Mouse (Mus musculus): ENCODE results near the gene Sfswap.
"Not testable (repeated sequence)": the region's sequence is repeated elsewhere in the genome, so short reads cannot be mapped to it uniquely, and the experiment has no call there.

Gene Sfswap

DNA sequence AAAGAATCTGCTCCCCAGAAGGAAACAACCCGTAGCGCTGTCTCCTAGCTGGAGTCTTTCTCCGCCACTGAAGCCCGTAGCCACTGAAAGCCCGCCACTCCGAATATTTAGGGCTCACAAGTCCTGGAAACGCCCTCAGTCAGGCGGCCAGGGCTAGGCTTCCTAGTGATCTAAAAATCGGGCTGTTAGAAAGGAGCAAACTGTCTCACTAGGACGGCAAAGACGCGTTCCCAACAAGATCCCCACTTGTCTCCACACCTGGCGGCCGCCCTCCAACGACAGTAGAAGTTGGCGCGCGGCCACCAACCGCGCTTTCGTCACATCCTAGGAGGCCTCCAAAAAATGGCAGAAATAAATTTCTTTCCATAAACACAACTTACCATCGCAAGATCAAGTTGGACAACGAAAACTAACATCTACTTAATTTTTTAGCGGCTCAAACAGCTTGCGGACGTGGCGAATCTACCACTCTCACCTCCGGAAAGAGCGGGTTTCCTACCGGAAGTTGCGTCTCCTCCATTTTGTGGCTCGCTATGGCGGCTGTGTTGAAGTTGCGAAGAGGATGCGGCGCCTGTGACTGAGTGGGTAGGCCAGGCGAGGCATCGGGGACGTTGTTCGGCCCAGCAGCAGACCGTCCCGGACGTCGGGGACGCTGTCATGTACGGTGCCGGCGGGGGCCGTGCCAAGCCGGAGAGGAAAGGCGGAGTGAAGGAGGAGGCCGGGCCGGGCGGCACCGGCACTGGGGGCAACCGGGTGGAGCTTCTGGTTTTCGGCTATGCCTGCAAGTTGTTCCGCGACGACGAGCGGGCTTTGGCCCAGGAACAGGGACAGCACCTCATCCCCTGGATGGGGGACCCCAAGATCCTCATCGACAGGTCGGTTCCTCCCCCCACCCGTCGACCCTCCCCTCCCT, at the start of gene Sfswap:
Gene Sfswap (plus strand): TSS at position 500 of the 913 bp plus-strand sequence.
- CTCF ChIA-PET: interaction anchor here (0.5 to 0.6 kb wide), 2 partner anchors 85 to 380 kb away, joined by 3 to 5 read pairs; no protein-coding TSS in a partner anchor

DNA sequence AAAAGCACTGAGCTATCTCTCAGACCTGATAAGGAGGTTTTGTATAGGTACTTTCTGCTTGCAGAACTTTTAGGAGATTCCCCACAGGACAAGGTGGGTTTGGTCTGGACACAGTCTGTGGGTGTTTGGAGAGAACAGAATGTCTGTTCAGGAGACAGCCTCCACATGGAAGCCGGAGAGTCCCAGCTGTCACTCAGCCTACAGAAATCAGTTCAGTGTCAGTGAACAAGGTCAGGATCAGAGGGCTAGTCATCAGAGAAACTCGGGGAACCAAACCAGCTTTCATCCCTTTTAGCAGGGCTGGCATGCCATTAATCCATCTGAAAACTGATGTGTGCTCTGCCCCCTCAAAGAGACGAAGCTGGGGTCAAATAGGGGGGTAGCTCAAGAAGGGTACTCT, 48.5 kb upstream of the Sfswap start:
- CTCF ChIA-PET: no interaction called here

DNA sequence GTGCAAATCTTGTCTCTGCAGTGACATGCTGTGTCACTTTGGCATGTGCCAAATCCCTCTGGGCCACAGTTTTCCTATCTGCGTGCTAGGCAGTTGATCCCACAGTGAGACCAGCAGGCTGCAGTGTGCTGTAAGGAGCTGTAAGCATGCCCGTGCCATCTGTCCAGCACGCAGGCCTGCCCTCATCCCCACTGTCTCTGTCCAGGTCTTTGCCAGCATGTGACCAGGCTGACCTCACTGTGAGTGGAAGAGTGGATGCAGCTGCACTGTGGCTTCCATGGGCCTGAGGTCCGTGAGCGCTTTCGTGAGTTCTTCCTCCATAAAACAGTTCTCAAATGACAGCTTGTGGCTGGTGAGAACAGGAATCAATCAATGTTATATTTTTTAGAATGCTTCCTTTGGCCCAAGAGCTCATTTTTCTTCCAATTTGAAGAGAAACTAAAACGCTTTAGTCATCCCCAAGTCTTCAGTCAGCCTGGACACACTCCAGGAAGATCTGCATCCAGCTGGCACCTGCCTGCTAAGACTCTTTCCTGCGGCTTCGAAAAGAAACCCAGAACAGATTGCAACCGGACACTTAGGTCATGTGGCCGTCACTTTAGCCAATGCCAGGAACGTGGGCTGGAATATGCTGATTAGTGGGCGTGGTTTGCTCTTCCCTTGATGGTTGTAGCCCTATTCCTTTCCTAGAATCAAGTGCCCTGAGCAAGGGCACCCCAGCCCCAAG, 46.1 kb upstream of the Sfswap start:
- CTCF ChIA-PET: no interaction called here

- CTCF ChIA-PET: no interaction called here
These were observed 45.5 kb upstream of the Sfswap start for GRCm38 (mm10) chr5:129455529-129455896.

- CTCF ChIA-PET: no interaction called here
These were observed 44.4 kb upstream of the Sfswap start for GRCm38 (mm10) chr5:129456579-129457140.

DNA sequence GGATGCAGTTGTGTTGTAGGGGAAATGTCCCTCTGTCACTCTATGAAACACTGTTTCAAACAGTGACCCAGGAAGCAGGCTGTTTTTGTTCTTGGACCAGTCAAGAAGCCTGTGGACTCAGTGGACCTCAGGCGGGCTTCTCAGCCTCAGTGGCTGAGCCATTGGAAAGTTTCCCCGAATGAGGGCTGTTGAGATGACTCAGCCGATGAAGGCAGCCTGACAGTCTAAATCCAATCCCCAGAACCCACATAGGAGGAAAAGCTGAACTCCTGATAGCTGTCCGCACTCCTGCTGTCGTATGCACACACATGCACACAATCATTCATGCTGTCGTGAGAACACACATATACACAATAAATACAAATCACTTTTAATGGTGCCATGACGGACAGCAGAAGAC, 42.9 kb upstream of the Sfswap start:
- CTCF ChIA-PET: no interaction called here

DNA sequence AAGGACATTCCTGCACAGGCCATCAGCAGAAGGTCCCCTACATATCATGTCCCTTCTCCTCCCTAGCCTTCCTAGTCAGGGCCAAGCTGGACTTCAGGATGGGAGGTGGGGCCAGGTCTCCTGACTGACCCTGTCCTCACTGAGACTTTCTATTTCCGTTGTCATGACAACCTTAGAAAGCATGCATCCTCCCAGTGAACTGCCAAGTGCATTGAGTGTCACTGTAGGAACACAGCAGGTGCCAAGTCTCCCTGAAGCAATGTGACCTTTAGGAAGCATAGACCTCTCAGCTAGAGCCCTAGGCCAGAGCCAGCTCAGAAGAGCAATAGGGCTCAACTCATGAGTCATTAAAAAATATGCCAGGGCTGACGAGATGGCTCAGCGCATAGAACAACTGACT, 42.5 kb upstream of the Sfswap start:
- CTCF ChIA-PET: no interaction called here

- CTCF ChIA-PET: no interaction called here
These were observed 40.1 kb upstream of the Sfswap start for GRCm38 (mm10) chr5:129460798-129461476.

DNA sequence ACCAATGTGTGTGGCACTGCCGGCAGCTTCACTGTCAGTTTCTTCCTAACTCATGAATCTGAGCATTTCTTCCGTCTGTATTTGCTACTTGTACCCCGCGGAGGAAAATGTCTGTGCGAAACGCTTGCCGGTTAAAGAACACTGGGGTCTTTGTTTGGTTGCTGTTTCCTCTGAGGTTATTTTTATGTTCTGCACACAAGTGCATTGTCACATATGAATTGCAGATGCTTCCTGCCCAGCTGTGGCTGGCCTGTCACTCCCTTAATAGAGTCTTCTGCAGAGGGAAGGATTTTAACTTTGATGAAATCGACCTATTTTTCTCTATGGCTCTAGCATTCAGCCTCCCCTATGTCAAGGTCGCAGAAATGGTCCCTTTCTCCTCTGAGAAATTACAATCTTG, 37.4 kb upstream of the Sfswap start:
- CTCF ChIA-PET: not testable (repeated sequence)

DNA sequence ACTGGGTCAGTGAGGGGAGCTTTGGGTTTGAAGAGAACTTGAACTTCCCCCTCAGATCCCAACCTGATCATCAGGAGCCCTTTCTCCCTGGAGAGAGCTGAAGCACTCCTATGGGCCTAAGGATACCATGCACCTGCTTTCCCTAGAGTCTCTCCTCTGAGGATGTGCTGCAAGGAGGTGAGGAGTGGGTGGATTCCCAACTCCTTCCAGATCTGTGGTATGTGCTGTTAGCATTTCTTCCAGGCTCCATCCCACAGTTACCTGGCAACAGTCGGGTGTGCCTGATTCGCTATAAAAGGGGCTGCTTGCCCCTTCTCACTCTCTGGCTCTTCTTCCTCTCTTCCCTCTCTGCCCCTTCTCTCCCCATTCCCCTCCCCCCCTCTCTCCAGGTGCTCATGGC, 35.2 kb upstream of the Sfswap start:
- CTCF ChIA-PET: no interaction called here

- CTCF ChIA-PET: no interaction called here
These were observed 25.4 kb upstream of the Sfswap start for GRCm38 (mm10) chr5:129475532-129476045.

- CTCF ChIA-PET: no interaction called here
These were observed 11.1 kb upstream of the Sfswap start for GRCm38 (mm10) chr5:129489879-129490278.

GRCm38 (mm10) chr5:129501671-129502070, 650 bp downstream of the Sfswap start:
- CTCF ChIA-PET: interaction anchor here (0.5 kb wide), 1 partner anchor 380 kb away, joined by 3 read pairs; no protein-coding TSS in a partner anchor

- CTCF ChIA-PET: interaction anchor here (0.7 kb wide), 1 partner anchor 333 kb away, joined by 3 read pairs; no protein-coding TSS in a partner anchor
These were observed 5.9 kb downstream of the Sfswap start for GRCm38 (mm10) chr5:129506886-129507285.

- CTCF ChIA-PET: no interaction called here
These were observed 17.2 kb downstream of the Sfswap start for GRCm38 (mm10) chr5:129518180-129518579.

DNA sequence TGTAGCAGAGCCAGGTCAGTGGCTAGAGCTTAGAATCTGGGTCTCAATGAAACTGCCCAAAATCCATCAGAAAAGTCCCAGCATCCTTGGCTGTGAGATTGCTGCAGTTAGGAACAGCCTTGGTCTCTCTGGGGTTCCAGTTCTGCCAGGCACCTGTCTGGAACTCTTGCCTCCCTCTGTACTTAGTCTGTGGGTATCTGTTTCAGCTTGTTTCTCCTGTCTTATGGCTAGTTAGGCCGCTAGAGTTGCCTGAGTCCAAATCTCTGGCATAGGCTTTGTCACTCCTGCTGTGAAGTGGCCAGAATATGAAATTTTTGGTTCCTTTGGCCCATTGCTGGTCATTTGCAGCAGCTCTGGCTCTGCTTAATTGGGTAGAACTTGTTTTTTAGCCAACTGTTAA, 17.8 kb downstream of the Sfswap start:
- CTCF ChIA-PET: no interaction called here

GRCm38 (mm10) chr5:129519591-129519990, 18.6 kb downstream of the Sfswap start:
- CTCF ChIA-PET: no interaction called here

DNA sequence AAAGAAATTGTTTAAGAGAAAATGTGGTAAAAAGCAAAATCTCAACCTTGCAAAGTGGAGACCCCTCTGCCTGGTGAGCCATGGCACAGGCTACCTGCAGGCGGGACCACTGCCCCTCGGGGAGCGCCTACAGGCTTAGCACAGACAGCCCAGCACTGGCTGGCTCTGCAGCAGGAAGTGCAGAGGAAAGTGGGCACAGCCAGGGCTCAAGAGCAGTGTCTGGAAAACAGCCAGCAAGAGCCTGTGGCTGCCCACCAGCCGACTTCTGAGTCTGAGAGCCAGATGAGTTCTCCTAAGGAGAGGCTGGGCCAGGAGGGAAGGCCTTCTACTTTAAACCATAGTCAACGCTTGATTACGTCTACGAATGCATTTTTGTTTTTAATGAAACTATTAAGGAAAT, 20.5 kb downstream of the Sfswap start:
- CTCF ChIA-PET: no interaction called here

GRCm38 (mm10) chr5:129521913-129522312, 20.9 kb downstream of the Sfswap start:
- CTCF ChIA-PET: no interaction called here

DNA sequence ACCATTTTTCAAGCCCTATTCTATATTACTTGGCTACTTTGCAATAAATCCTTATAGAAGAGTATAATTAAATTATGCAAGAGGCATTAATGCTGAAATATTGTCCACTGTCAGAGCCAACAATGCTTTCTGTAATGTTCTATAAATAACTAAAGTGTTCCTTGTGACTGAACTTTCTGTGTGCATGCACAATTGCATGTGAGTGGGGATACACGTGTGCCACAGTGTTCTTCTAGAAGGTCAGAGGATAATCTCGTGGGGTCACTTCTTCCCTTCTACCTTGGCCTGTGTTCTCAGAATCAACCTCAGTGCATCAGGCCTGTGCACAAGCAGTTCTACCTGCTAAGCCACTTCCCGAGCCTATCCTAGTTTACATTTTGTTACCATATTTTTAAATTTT, 22.1 kb downstream of the Sfswap start:
- CTCF ChIA-PET: no interaction called here

DNA sequence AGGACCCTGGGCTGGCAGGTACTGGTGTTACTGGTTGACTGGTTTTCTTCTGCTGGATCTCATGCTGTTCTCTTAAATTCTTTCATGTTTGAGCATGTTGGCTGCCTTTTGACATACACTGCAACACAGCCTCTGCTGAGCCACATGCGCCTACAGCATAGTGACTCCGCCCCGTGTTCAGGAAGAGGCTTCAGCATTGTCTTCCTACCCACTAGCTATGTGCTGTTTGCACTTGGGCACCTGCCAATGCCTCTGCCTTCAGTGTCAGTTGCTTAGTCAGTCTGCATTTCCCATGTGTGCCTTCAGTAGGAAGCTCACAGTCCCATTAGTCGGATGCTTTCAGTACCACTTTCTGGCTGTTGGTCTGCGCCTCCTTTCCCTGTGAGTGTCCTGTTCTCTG, 23.7 kb downstream of the Sfswap start:
- CTCF ChIA-PET: no interaction called here

GRCm38 (mm10) chr5:129527162-129527561, 26.1 kb downstream of the Sfswap start:
- CTCF ChIA-PET: no interaction called here

All from spleen, embryonic (tissue).